Mouse (Mus musculus): Measurements from ENCODE around the gene Hspb6. TPM values are rescaled to one million over a fixed set of nuclear protein-coding genes. Genes with fewer than 3 reads are reported as not detected.

Gene Hspb6
- polyA plus RNA-seq, 2 experiments: 15.4 to 16.8 TPM

- Histone ChIP-seq H3K4me3 (replicated peaks; ENCODE audit: low read length) (no peak overlapping the region), H3K4me1 (ENCODE audit: control insufficient read depth, insufficient read depth, low read length) (no peaks in the 10 kb centered on the region), H3K9ac (ENCODE audit: low read depth, low read length, severe bottlenecking) (no peak overlapping the region), H3K9me3 (ENCODE audit: control insufficient read depth, low read length) (no peaks in the 10 kb centered on the region), H3K36me3 (ENCODE audit: control insufficient read depth, insufficient read depth, low read length) (no peaks in the 10 kb centered on the region), H3K4me2 (replicated peaks; ENCODE audit: low read depth, low read length, severe bottlenecking) (no peak overlapping the region), H3K27ac (replicated peaks; ENCODE audit: low read depth, low read length) (no peak overlapping the region), H3K27me3 (ENCODE audit: control insufficient read depth, insufficient read depth, low read length) (no peaks in the 10 kb centered on the region)
- 48% methylated on average over 8 of the region's 8 CpGs for WGBS
- DNase-seq (ENCODE audit: low spot score) (no peak), ATAC-seq (ENCODE audit: low FRiP score, low read depth) (no peak)
- TF ChIP-seq POLR2A (IDR thresholded peaks at IDR 0.05; ENCODE audit: borderline replicate concordance, extremely low read depth, insufficient read depth, insufficient read length): no peak
Observed at GRCm38 (mm10) chr7:30604424-30604823, 52.4 kb downstream of the Hspb6 start.

- no peak for TF ChIP-seq POLR2A (IDR thresholded peaks at IDR 0.05; ENCODE audit: borderline replicate concordance, extremely low read depth, insufficient read depth, insufficient read length)
- Histone ChIP-seq H3K9me3 (ENCODE audit: control insufficient read depth, low read length) (no peaks in the 10 kb centered on the region), H3K9ac (ENCODE audit: low read depth, low read length, severe bottlenecking) (no peak overlapping the region), H3K4me3 (replicated peaks; ENCODE audit: low read length) (no peak overlapping the region), H3K4me1 (ENCODE audit: control insufficient read depth, insufficient read depth, low read length) (no peaks in the 10 kb centered on the region), H3K36me3 (ENCODE audit: control insufficient read depth, insufficient read depth, low read length) (no peaks in the 10 kb centered on the region), H3K27me3 (ENCODE audit: control insufficient read depth, insufficient read depth, low read length) (no peaks in the 10 kb centered on the region), H3K4me2 (replicated peaks; ENCODE audit: low read depth, low read length, severe bottlenecking) (no peak overlapping the region), H3K27ac (replicated peaks; ENCODE audit: low read depth, low read length) (no peak overlapping the region)
- DNase-seq (ENCODE audit: low spot score) (no peak), ATAC-seq (ENCODE audit: low FRiP score, low read depth) (no peak)
- WGBS: 86% methylated on average over 8 of the region's 8 CpGs
Observed at GRCm38 (mm10) chr7:30604944-30605343, 53.0 kb downstream of the Hspb6 start.

Small RNA genes lying within 50 kb of the gene (microRNA-seq; reads per million reads assigned to microRNA genes)
- gene Gm38670: 1.4 reads per million
- gene Mir3569: not detected

Other genes with a start within 250 kb of the Hspb6 start
Only the 30 nearest of the 34 such genes appear.
- gene Sdhaf1, start 228.3 kb upstream of the Hspb6 start, polyA plus RNA-seq (2012; rRNA removed): 18.6 and 19.2 TPM in 2 replicates
- 19.7 and 20.7 TPM in 2 replicates for gene Sdhaf1, start 228.3 kb upstream of the Hspb6 start, polyA plus RNA-seq (2014; fragmentation: Nextera tagmentation; extraction: Ambion mirVana)
- 11.5 and 17.7 TPM in 2 replicates for gene Lrfn3, start 189.4 kb upstream of the Hspb6 start, polyA plus RNA-seq (2012; rRNA removed)
- 6.3 and 6.9 TPM in 2 replicates for gene Lrfn3, start 189.4 kb upstream of the Hspb6 start, polyA plus RNA-seq (2014; fragmentation: Nextera tagmentation; extraction: Ambion mirVana)
- gene Tyrobp, start 138.4 kb upstream of the Hspb6 start, polyA plus RNA-seq (2012; rRNA removed): 54.2 and 79.2 TPM in 2 replicates
- 69.8 and 84.7 TPM in 2 replicates for gene Tyrobp, start 138.4 kb upstream of the Hspb6 start, polyA plus RNA-seq (2014; fragmentation: Nextera tagmentation; extraction: Ambion mirVana)
- gene Hcst, start 132.3 kb upstream of the Hspb6 start, polyA plus RNA-seq (2012; rRNA removed): 1.9 and 2.2 TPM in 2 replicates
- 0.70 and 3.0 TPM in 2 replicates for gene Hcst, start 132.3 kb upstream of the Hspb6 start, polyA plus RNA-seq (2014; fragmentation: Nextera tagmentation; extraction: Ambion mirVana)
- 3.0 and 3.5 TPM in 2 replicates for gene Nfkbid, start 130.4 kb upstream of the Hspb6 start, polyA plus RNA-seq (2012; rRNA removed)
- 1.7 and 2.2 TPM in 2 replicates for gene Nfkbid, start 130.4 kb upstream of the Hspb6 start, polyA plus RNA-seq (2014; fragmentation: Nextera tagmentation; extraction: Ambion mirVana)
- 41.9 and 55.5 TPM in 2 replicates for gene Aplp1, start 106.6 kb upstream of the Hspb6 start, polyA plus RNA-seq (2012; rRNA removed)
- gene Aplp1, start 106.6 kb upstream of the Hspb6 start, polyA plus RNA-seq (2014; fragmentation: Nextera tagmentation; extraction: Ambion mirVana): 31.4 and 37.4 TPM in 2 replicates
- gene Kirrel2, start 94.5 kb upstream of the Hspb6 start, polyA plus RNA-seq (2012; rRNA removed): 0.06 and 0.13 TPM in 2 replicates
- 0.07 TPM in 1 of 2 replicates, not detected in the other for gene Kirrel2, start 94.5 kb upstream of the Hspb6 start, polyA plus RNA-seq (2014; fragmentation: Nextera tagmentation; extraction: Ambion mirVana)
- 0.03 and 0.06 TPM in 2 replicates for gene Nphs1, start 93.9 kb upstream of the Hspb6 start, polyA plus RNA-seq (2012; rRNA removed)
- gene Nphs1, start 93.9 kb upstream of the Hspb6 start, polyA plus RNA-seq (2014; fragmentation: Nextera tagmentation; extraction: Ambion mirVana): 0.14 and 0.23 TPM in 2 replicates
- gene Prodh2, start 58.6 kb upstream of the Hspb6 start, polyA plus RNA-seq (2012; rRNA removed): 0.04 and 0.11 TPM in 2 replicates
- gene Prodh2, start 58.6 kb upstream of the Hspb6 start, polyA plus RNA-seq (2014; fragmentation: Nextera tagmentation; extraction: Ambion mirVana): not detected in 2 replicates
- gene Arhgap33, start 17.1 kb upstream of the Hspb6 start, polyA plus RNA-seq (2012; rRNA removed): 66.1 and 91.7 TPM in 2 replicates
- 9.7 and 14.2 TPM in 2 replicates for gene Arhgap33, start 17.1 kb upstream of the Hspb6 start, polyA plus RNA-seq (2014; fragmentation: Nextera tagmentation; extraction: Ambion mirVana)
- gene Proser3, start 121 bp downstream of the Hspb6 start, polyA plus RNA-seq (2012; rRNA removed): 31.8 and 47.3 TPM in 2 replicates
- 9.4 and 10.8 TPM in 2 replicates for gene Proser3, start 121 bp downstream of the Hspb6 start, polyA plus RNA-seq (2014; fragmentation: Nextera tagmentation; extraction: Ambion mirVana)
- 35.8 and 38.7 TPM in 2 replicates for gene Lin37, start 7.7 kb downstream of the Hspb6 start, polyA plus RNA-seq (2012; rRNA removed)
- 38.5 and 45.8 TPM in 2 replicates for gene Lin37, start 7.7 kb downstream of the Hspb6 start, polyA plus RNA-seq (2014; fragmentation: Nextera tagmentation; extraction: Ambion mirVana)
- gene U2af1l4, start 11.1 kb downstream of the Hspb6 start, polyA plus RNA-seq (2012; rRNA removed): 71.8 and 75.8 TPM in 2 replicates
- 95.6 and 99.2 TPM in 2 replicates for gene U2af1l4, start 11.1 kb downstream of the Hspb6 start, polyA plus RNA-seq (2014; fragmentation: Nextera tagmentation; extraction: Ambion mirVana)
- gene Gm49396, start 11.2 kb downstream of the Hspb6 start, polyA plus RNA-seq (2012; rRNA removed): 7.3 and 8.9 TPM in 2 replicates
- gene Gm49396, start 11.2 kb downstream of the Hspb6 start, polyA plus RNA-seq (2014; fragmentation: Nextera tagmentation; extraction: Ambion mirVana): 5.0 and 7.4 TPM in 2 replicates
- 141 and 161 TPM in 2 replicates for gene Psenen, start 11.4 kb downstream of the Hspb6 start, polyA plus RNA-seq (2012; rRNA removed)
- gene Psenen, start 11.4 kb downstream of the Hspb6 start, polyA plus RNA-seq (2014; fragmentation: Nextera tagmentation; extraction: Ambion mirVana): 136 and 137 TPM in 2 replicates
- 5.2 and 6.0 TPM in 2 replicates for gene Igflr1, start 13.2 kb downstream of the Hspb6 start, polyA plus RNA-seq (2012; rRNA removed)
- 1.7 and 4.9 TPM in 2 replicates for gene Igflr1, start 13.2 kb downstream of the Hspb6 start, polyA plus RNA-seq (2014; fragmentation: Nextera tagmentation; extraction: Ambion mirVana)
- 62.0 and 73.8 TPM in 2 replicates for gene Kmt2b, start 36.5 kb downstream of the Hspb6 start, polyA plus RNA-seq (2012; rRNA removed)
- gene Kmt2b, start 36.5 kb downstream of the Hspb6 start, polyA plus RNA-seq (2014; fragmentation: Nextera tagmentation; extraction: Ambion mirVana): 13.1 and 15.4 TPM in 2 replicates
- gene Zbtb32, start 46.7 kb downstream of the Hspb6 start, polyA plus RNA-seq (2012; rRNA removed): 0.51 and 0.55 TPM in 2 replicates
- gene Zbtb32, start 46.7 kb downstream of the Hspb6 start, polyA plus RNA-seq (2014; fragmentation: Nextera tagmentation; extraction: Ambion mirVana): 0.62 and 0.67 TPM in 2 replicates
- 4.7 and 5.7 TPM in 2 replicates for gene Upk1a, start 60.7 kb downstream of the Hspb6 start, polyA plus RNA-seq (2012; rRNA removed)
- gene Upk1a, start 60.7 kb downstream of the Hspb6 start, polyA plus RNA-seq (2014; fragmentation: Nextera tagmentation; extraction: Ambion mirVana): 1.2 and 1.7 TPM in 2 replicates
- 607 and 677 TPM in 2 replicates for gene Cox6b1, start 74.0 kb downstream of the Hspb6 start, polyA plus RNA-seq (2012; rRNA removed)
- gene Cox6b1, start 74.0 kb downstream of the Hspb6 start, polyA plus RNA-seq (2014; fragmentation: Nextera tagmentation; extraction: Ambion mirVana): 799 and 875 TPM in 2 replicates
- 0.17 TPM in 1 of 2 replicates, not detected in the other for gene Etv2, start 83.7 kb downstream of the Hspb6 start, polyA plus RNA-seq (2012; rRNA removed)
- 0.19 TPM in 1 of 2 replicates, not detected in the other for gene Etv2, start 83.7 kb downstream of the Hspb6 start, polyA plus RNA-seq (2014; fragmentation: Nextera tagmentation; extraction: Ambion mirVana)
- gene Rbm42, start 98.1 kb downstream of the Hspb6 start, polyA plus RNA-seq (2012; rRNA removed): 68.1 and 87.7 TPM in 2 replicates
- 107 and 113 TPM in 2 replicates for gene Rbm42, start 98.1 kb downstream of the Hspb6 start, polyA plus RNA-seq (2014; fragmentation: Nextera tagmentation; extraction: Ambion mirVana)
- gene Haus5, start 112.8 kb downstream of the Hspb6 start, polyA plus RNA-seq (2012; rRNA removed): 38.8 and 45.0 TPM in 2 replicates
- gene Haus5, start 112.8 kb downstream of the Hspb6 start, polyA plus RNA-seq (2014; fragmentation: Nextera tagmentation; extraction: Ambion mirVana): 35.0 and 35.6 TPM in 2 replicates
- not detected in 2 replicates for gene Pmis2, start 119.4 kb downstream of the Hspb6 start, polyA plus RNA-seq (2012; rRNA removed)
- not detected in 2 replicates for gene Pmis2, start 119.4 kb downstream of the Hspb6 start, polyA plus RNA-seq (2014; fragmentation: Nextera tagmentation; extraction: Ambion mirVana)
- 0.44 TPM in 1 of 2 replicates, not detected in the other for gene 2200002J24Rik, start 146.7 kb downstream of the Hspb6 start, polyA plus RNA-seq (2012; rRNA removed)
- 0.51 TPM in 1 of 2 replicates, not detected in the other for gene 2200002J24Rik, start 146.7 kb downstream of the Hspb6 start, polyA plus RNA-seq (2014; fragmentation: Nextera tagmentation; extraction: Ambion mirVana)
- gene Atp4a, start 160.0 kb downstream of the Hspb6 start, polyA plus RNA-seq (2012; rRNA removed): 0.89 and 1.0 TPM in 2 replicates
- 0.30 and 0.48 TPM in 2 replicates for gene Atp4a, start 160.0 kb downstream of the Hspb6 start, polyA plus RNA-seq (2014; fragmentation: Nextera tagmentation; extraction: Ambion mirVana)
- gene Tmem147, start 177.4 kb downstream of the Hspb6 start, polyA plus RNA-seq (2012; rRNA removed): 178 and 233 TPM in 2 replicates
- 221 and 231 TPM in 2 replicates for gene Tmem147, start 177.4 kb downstream of the Hspb6 start, polyA plus RNA-seq (2014; fragmentation: Nextera tagmentation; extraction: Ambion mirVana)
- not detected in 2 replicates for gene Gapdhs, start 191.5 kb downstream of the Hspb6 start, polyA plus RNA-seq (2012; rRNA removed)
- 0.75 TPM in 1 of 2 replicates, not detected in the other for gene Gapdhs, start 191.5 kb downstream of the Hspb6 start, polyA plus RNA-seq (2014; fragmentation: Nextera tagmentation; extraction: Ambion mirVana)
- gene Sbsn, start 199.3 kb downstream of the Hspb6 start, polyA plus RNA-seq (2012; rRNA removed): 15.1 and 28.4 TPM in 2 replicates
- gene Sbsn, start 199.3 kb downstream of the Hspb6 start, polyA plus RNA-seq (2014; fragmentation: Nextera tagmentation; extraction: Ambion mirVana): 21.3 and 38.7 TPM in 2 replicates
- 124 and 151 TPM in 2 replicates for gene Dmkn, start 211.6 kb downstream of the Hspb6 start, polyA plus RNA-seq (2012; rRNA removed)
- gene Dmkn, start 211.6 kb downstream of the Hspb6 start, polyA plus RNA-seq (2014; fragmentation: Nextera tagmentation; extraction: Ambion mirVana): 168 and 289 TPM in 2 replicates